10 mouse cellular contexts compared by ENCODE assay signal in genomic region chr11:111820356-111820755, GRCm38 (mm10).
"Had no signal": no experiment of that assay in that cellular context is flagged by ENCODE, and none has a peak within 500 bp of the region (broad histone marks: within the 10 kb centered on the region; RNA-seq: fewer than 3 reads in every experiment).

No protein-coding gene starts in this region.

- H3K36me3 ChIP-seq: liver, embryonic 13.5 days had no signal

- H3K4me1 ChIP-seq: liver, embryonic 13.5 days had no signal

- H3K27ac ChIP-seq: layer of hippocampus, adult 2 months; liver, embryonic 13.5 days had no signal

- DNase-seq: layer of hippocampus, adult 9-11 months; liver, embryonic 13.5 days; lung, adult 2 months; lung, postnatal 14 days; lung, postnatal 4 days; midbrain, embryonic 14.5 days; thymus, adult 18-20 months; thymus, postnatal 36 days had no signal

- H3K9ac ChIP-seq: liver, embryonic 13.5 days had no signal

- H3K4me3 ChIP-seq: layer of hippocampus, adult 2 months; liver, embryonic 13.5 days had no signal

- H3K4me2 ChIP-seq: liver, embryonic 13.5 days; midbrain, embryonic 11.5 days had no signal

- H3K27me3 ChIP-seq: liver, embryonic 13.5 days had no signal

- H3K9me3 ChIP-seq: liver, embryonic 13.5 days had no signal
